Mouse (Mus musculus): Measurements from ENCODE around the gene Stk11.

DNA sequence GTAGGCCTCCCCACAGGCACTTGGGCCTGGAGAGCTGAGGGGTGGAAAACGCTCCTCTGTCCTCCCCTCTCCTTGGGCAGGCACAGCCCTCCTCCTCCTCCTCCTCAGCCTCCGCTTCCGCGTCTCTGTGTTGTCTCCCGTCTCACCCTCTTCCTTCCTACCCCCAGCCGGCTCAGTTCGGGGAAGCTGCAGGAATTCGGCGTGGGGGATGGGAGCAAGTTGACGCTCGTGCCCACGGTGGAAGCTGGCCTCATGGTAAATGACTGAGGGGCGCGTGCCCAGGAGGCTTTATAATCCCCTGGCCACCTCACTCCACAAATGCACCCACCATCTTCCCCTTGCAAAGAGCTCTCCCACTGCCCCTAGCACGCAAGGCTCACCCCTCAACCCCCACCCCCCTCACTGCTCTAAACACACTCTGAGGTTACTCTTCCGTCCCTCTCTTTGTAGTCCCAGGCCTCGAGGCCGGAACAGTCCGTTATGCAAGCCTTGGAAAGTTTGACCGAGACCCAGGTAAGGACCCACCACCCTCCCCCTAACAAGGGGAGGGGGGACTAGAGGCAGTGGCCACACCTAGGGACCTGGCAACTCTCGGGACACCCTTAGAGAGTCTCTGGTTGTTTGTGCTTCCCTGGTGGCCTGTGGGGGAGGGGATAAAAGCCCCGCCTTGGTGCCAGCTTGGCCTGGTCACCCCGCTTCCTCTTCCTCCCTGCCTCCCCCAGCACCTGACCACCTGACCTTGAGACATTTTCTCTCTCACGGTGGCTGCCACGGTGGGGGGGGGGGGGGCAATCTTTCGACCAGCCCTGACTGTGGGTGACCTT lies 35.8 kb downstream of the Stk11 start:
- TF ChIP-seq CTCF (IDR thresholded peaks at IDR 0.05; ENCODE audit: low read depth, low read length) (no peak), POLR2A (IDR thresholded peaks at IDR 0.05; ENCODE audit: insufficient read depth, low read length) (no peak)
